Mouse (Mus musculus) spleen, adult 2 months (tissue): ENCODE data around the gene Sorbs2. TPM values are rescaled to one million over a fixed set of nuclear protein-coding genes. Genes with fewer than 3 reads are reported as not detected.

Experiments used
- DNase-seq, 2 experiments: peaks; one replicate each; pipeline versions ENCODE4 v3.0.0 to v3.0.0-alpha.2; 2012 to 2021; ENCODE audit warnings: low spot score in 2 of 2, low read depth in 1 of 2
- H3K27ac ChIP-seq: fragments of 200-500 bp; 2 replicates; pipeline ENCODE4 v1.5.1; 2012; ENCODE audit warnings: low read length, inconsistent platforms; ENCODE audit not compliant: insufficient read depth
- H3K27me3 ChIP-seq: fragments of 200-500 bp; 2 replicates; pipeline ENCODE4 v1.6.1; 2012; ENCODE audit warnings: mild to moderate bottlenecking, moderate library complexity, low read length, inconsistent platforms; ENCODE audit not compliant: control insufficient read depth, insufficient read depth
- H3K36me3 ChIP-seq: fragments of 200-500 bp; 2 replicates; pipeline ENCODE4 v1.6.1; 2012; ENCODE audit warnings: mild to moderate bottlenecking, low read length, inconsistent platforms; ENCODE audit not compliant: control insufficient read depth, insufficient read depth
- H3K4me1 ChIP-seq: fragments of 200-500 bp; 2 replicates; pipeline ENCODE4 v1.6.1; 2011; ENCODE audit warnings: inconsistent platforms; ENCODE audit not compliant: control insufficient read depth, insufficient read depth, insufficient read length
- H3K4me3 ChIP-seq: fragments of 200-500 bp; 2 replicates; pipeline ENCODE4 v1.5.1; 2011; ENCODE audit warnings: mild to moderate bottlenecking, inconsistent platforms; ENCODE audit not compliant: insufficient read depth, insufficient read length; ENCODE audit errors: extremely low read depth
- CTCF ChIP-seq: fragments of 200-500 bp; IDR thresholded peaks from 2 replicates; pipeline ENCODE4 v1.5.1; 2011; ENCODE audit warnings: mild to moderate bottlenecking, inconsistent platforms; ENCODE audit not compliant: insufficient read depth, insufficient read length, insufficient replicate concordance; ENCODE audit errors: extremely low read depth
- POLR2A ChIP-seq: fragments of 200-500 bp; IDR thresholded peaks from 2 replicates; pipeline ENCODE4 v1.6.1; 2011; ENCODE audit warnings: low read depth, low read length, inconsistent platforms
- WGBS: fragments of 180-500 bp; shearing (Covaris S2); methylation state at CpG from one replicate; pipeline ENCODE4 v1.1.7; 2018; 5-methylcytosine and 5-hydroxymethylcytosine counted together
- polyA plus RNA-seq: library from polyadenylated mRNA; depleted of rRNA; stranded (reverse); fragments of >200 nt; gene quantifications from 2 replicates; pipeline ENCODE4 v1.2.3, GENCODE M21; 2012

Sorbs2 gene
- polyA plus RNA-seq, 1 experiment: 25.4 TPM

GRCm38 (mm10) chr8:45816765-45817426 is 309.3 kb downstream of the Sorbs2 start:
- Histone ChIP-seq H3K4me3 (no peak overlapping the region), H3K27ac (no peak overlapping the region), H3K4me1 (no peaks in the 10 kb centered on the region; the same call in 1 of the 2 replicates), H3K36me3 (no peaks in the 10 kb centered on the region), H3K27me3 (no peaks in the 10 kb centered on the region)
- TF ChIP-seq POLR2A: no peak
- TF ChIP-seq CTCF: peak; percentile 46; the same call in 1 of the 2 replicates
- peak; percentile 38 to 47 for DNase-seq
- 20% methylated on average over 7 of the region's 7 CpGs for WGBS

- Histone ChIP-seq H3K27me3 (no peaks in the 10 kb centered on the region; the same call in 1 of the 2 replicates), H3K4me1 (no peaks in the 10 kb centered on the region), H3K27ac (no peak overlapping the region), H3K4me3 (no peak overlapping the region), H3K36me3 (no peaks in the 10 kb centered on the region)
- no peak for DNase-seq
- WGBS: 84% methylated on average over 5 of the region's 5 CpGs
- TF ChIP-seq POLR2A: no peak
- no peak for TF ChIP-seq CTCF
Observed at GRCm38 (mm10) chr8:45821650-45822049, 314.1 kb downstream of the Sorbs2 start.

- Histone ChIP-seq H3K4me1 (no peaks in the 10 kb centered on the region), H3K36me3 (no peaks in the 10 kb centered on the region), H3K27ac (no peak overlapping the region), H3K27me3 (no peaks in the 10 kb centered on the region), H3K4me3 (no peak overlapping the region)
- WGBS: 84% methylated on average over 2 of the region's 2 CpGs
- no peak for DNase-seq
- TF ChIP-seq CTCF: no peak
Observed at GRCm38 (mm10) chr8:45829985-45830548, 322.5 kb downstream of the Sorbs2 start.

- Histone ChIP-seq H3K4me1 (no peaks in the 10 kb centered on the region), H3K27ac (no peak overlapping the region), H3K36me3 (no peaks in the 10 kb centered on the region), H3K27me3 (no peaks in the 10 kb centered on the region), H3K4me3 (no peak overlapping the region)
- WGBS: 86% methylated on average over 2 of the region's 2 CpGs
- TF ChIP-seq CTCF (no peak), POLR2A (no peak)
- no peak for DNase-seq
Observed at GRCm38 (mm10) chr8:45833896-45834295, 326.3 kb downstream of the Sorbs2 start.

GRCm38 (mm10) chr8:45843306-45843705 is 335.7 kb downstream of the Sorbs2 start:
- no peak overlapping the region for H3K27ac ChIP-seq
- no peak for TF ChIP-seq CTCF
- no peak for TF ChIP-seq POLR2A
- no peak for DNase-seq
- H3K4me1 ChIP-seq: no peaks in the 10 kb centered on the region
- WGBS: 84% methylated on average over 5 of the region's 5 CpGs
- H3K36me3 ChIP-seq: no peaks in the 10 kb centered on the region
- no peak overlapping the region for H3K4me3 ChIP-seq
- H3K27me3 ChIP-seq: no peaks in the 10 kb centered on the region

- no peak for DNase-seq
- H3K36me3 ChIP-seq: no peaks in the 10 kb centered on the region
- H3K4me1 ChIP-seq: no peaks in the 10 kb centered on the region
- no peak overlapping the region for H3K27ac ChIP-seq
- no peak overlapping the region for H3K4me3 ChIP-seq
- no peaks in the 10 kb centered on the region for H3K27me3 ChIP-seq
- TF ChIP-seq CTCF (no peak), POLR2A (no peak)
- 83% methylated on average over 6 of the region's 6 CpGs for WGBS
Observed at GRCm38 (mm10) chr8:45844097-45844885, 336.7 kb downstream of the Sorbs2 start.
